Mouse (Mus musculus) midbrain, embryonic 11.5 days (tissue): ENCODE data around the gene Tlr6. TPM values are rescaled to one million over a fixed set of nuclear protein-coding genes. Genes with fewer than 3 reads are reported as not detected.

Experiments used
- ATAC-seq: fragments of 200-750 bp; cut with Nextera tagmentation; 2 replicates; pipeline ENCODE4 v1.8.0; 2017; ENCODE audit warnings: moderate TSS enrichment, moderate library complexity; ENCODE audit not compliant: low FRiP score
- DNase-seq: peaks from one replicate; pipeline ENCODE4 v3.0.0; 2015; ENCODE audit warnings: low spot score; ENCODE audit errors: missing footprints
- H3K27ac ChIP-seq: fragments of 300-500 bp; sonication (generic); 2 replicates; pipeline ENCODE4 v1.5.1; 2014; ENCODE audit warnings: low read depth, low read length
- H3K27me3 ChIP-seq: fragments of 300-500 bp; sonication (generic); 2 replicates; pipeline ENCODE4 v1.6.1; 2014; ENCODE audit warnings: mild to moderate bottlenecking, low read length, moderate library complexity, mixed read lengths; ENCODE audit not compliant: control insufficient read depth, insufficient read depth
- H3K36me3 ChIP-seq: fragments of 300-500 bp; sonication (generic); 2 replicates; pipeline ENCODE4 v1.6.1; 2014; ENCODE audit warnings: mild to moderate bottlenecking, low read length, moderate library complexity, mixed read lengths; ENCODE audit not compliant: control insufficient read depth, insufficient read depth
- H3K4me1 ChIP-seq: fragments of 300-500 bp; sonication (generic); 2 replicates; pipeline ENCODE4 v1.6.1; 2014; ENCODE audit warnings: low read length; ENCODE audit not compliant: control insufficient read depth, insufficient read depth
- H3K4me2 ChIP-seq: fragments of 300-500 bp; sonication (generic); 2 replicates; pipeline ENCODE4 v1.6.1; 2014; ENCODE audit warnings: mild to moderate bottlenecking, moderate library complexity
- H3K4me3 ChIP-seq: fragments of 300-500 bp; sonication (generic); 2 replicates; pipeline ENCODE4 v1.5.1; 2014; ENCODE audit warnings: low read depth, low read length
- H3K9ac ChIP-seq: fragments of 300-500 bp; sonication (generic); 2 replicates; pipeline ENCODE4 v1.6.1; 2014; ENCODE audit warnings: low read length
- H3K9me3 ChIP-seq: fragments of 300-500 bp; sonication (generic); 2 replicates; pipeline ENCODE4 v1.6.1; 2016; ENCODE audit warnings: low read length; ENCODE audit not compliant: control insufficient read depth
- WGBS: fragments of 180-500 bp; shearing (Covaris S2); extraction: QIAGEN DNeasy Blood & Tissue Kit; methylation state at CpG from one replicate; pipeline ENCODE4 v1.1.7; 2014; 5-methylcytosine and 5-hydroxymethylcytosine counted together
- polyA plus RNA-seq: library from polyadenylated mRNA; unstranded; fragments of >200 nt; fragmentation: Nextera tagmentation; extraction: Ambion mirVana; gene quantifications from 2 replicates; pipeline ENCODE4 v1.2.1, GENCODE M21; 2014

Gene Tlr6
- polyA plus RNA-seq, 1 experiment from 2014 or later, result 0.33 TPM

- Histone ChIP-seq H3K36me3 (no peaks in the 10 kb centered on the region), H3K4me3 (no peak overlapping the region), H3K9me3 (no peaks in the 10 kb centered on the region), H3K4me1 (no peaks in the 10 kb centered on the region), H3K9ac (no peak overlapping the region), H3K27me3 (no peaks in the 10 kb centered on the region), H3K27ac (no peak overlapping the region), H3K4me2 (no peak overlapping the region)
- 86% methylated on average over 8 of the region's 8 CpGs for WGBS
- DNase-seq (peak; percentile 10), ATAC-seq (no peak)
These were observed 5.0 kb downstream of the Tlr6 start for GRCm38 (mm10) chr5:64954931-64955330.

GRCm38 (mm10) chr5:64951486-64951885 lies 8.4 kb downstream of the Tlr6 start:
- no peaks in the 10 kb centered on the region for H3K36me3 ChIP-seq
- no peak overlapping the region for H3K4me2 ChIP-seq
- H3K27ac ChIP-seq, result no peak overlapping the region
- ATAC-seq (no peak), DNase-seq (no peak)
- H3K9ac ChIP-seq, result no peak overlapping the region
- no peaks in the 10 kb centered on the region for H3K27me3 ChIP-seq
- no peaks in the 10 kb centered on the region for H3K9me3 ChIP-seq
- H3K4me1 ChIP-seq, result no peaks in the 10 kb centered on the region
- 94% methylated on average over 5 of the region's 5 CpGs for WGBS
- no peak overlapping the region for H3K4me3 ChIP-seq

DNA sequence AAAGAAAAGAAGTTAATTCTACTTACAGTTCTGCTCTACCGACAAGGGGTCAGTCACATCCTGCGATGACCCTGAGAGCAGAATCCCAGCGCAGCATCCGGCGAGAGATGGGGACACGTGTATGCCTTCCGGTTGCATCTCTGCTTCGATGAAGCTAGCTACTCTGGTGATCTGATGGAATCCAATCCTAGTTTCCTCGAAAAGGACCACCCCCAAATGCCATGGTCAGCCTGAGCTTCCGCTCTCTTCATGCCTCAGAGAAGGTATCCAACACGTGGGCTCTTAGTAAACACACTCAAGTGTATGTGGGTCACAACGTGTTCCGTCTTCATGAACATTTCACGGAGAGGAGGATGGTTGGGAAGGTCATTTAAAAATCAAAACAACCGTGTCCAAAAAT lies 27.1 kb downstream of the Tlr6 start:
- Histone ChIP-seq H3K4me3 (no peak overlapping the region), H3K4me1 (no peaks in the 10 kb centered on the region), H3K9me3 (no peaks in the 10 kb centered on the region), H3K4me2 (no peak overlapping the region), H3K27me3 (no peaks in the 10 kb centered on the region), H3K9ac (no peak overlapping the region), H3K27ac (no peak overlapping the region), H3K36me3 (no peaks in the 10 kb centered on the region)
- ATAC-seq, result no peak
- WGBS, result 93% methylated on average over 15 of the region's 15 CpGs
- DNase-seq, result no peak

GRCm38 (mm10) chr5:64932215-64932614 lies 27.7 kb downstream of the Tlr6 start:
- Histone ChIP-seq H3K36me3 (no peaks in the 10 kb centered on the region), H3K27me3 (no peaks in the 10 kb centered on the region), H3K4me2 (no peak overlapping the region), H3K9ac (no peak overlapping the region), H3K27ac (no peak overlapping the region), H3K4me1 (no peaks in the 10 kb centered on the region), H3K4me3 (no peak overlapping the region), H3K9me3 (no peaks in the 10 kb centered on the region)
- whole genome bisulfite sequencing, result 70% methylated on average over 3 of the region's 3 CpGs
- ATAC-seq (no peak), DNase-seq (no peak)

DNA sequence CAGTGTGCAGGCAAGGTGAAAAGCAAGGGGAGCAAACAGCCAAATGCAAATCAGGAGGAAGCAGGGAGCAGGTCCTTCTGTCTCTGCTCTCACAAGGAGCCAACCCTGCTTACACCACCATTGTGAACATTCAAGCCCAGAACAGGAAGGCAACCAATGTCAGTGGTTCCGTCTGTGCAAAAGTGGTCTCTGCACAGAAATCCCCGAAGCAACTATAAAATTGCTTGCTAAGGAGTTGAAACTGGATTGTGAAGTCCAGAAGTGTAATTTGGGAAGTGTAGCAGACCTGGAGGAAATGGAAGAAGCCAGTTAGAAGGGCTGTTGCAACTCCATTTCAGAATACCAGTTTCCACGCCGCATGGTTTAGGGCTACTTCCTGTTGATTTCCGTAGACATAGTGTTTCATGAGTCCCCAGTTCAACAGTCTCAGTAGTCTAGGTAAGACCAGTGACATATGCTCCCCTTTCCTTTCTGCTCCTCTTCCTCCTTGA lies 37.0 kb downstream of the Tlr6 start:
- no peak overlapping the region for H3K9ac ChIP-seq
- H3K36me3 ChIP-seq, result no peaks in the 10 kb centered on the region
- no peak overlapping the region for H3K27ac ChIP-seq
- no peak for ATAC-seq
- DNase-seq, result no peak
- no peak overlapping the region for H3K4me2 ChIP-seq
- no peaks in the 10 kb centered on the region for H3K4me1 ChIP-seq
- no peak overlapping the region for H3K4me3 ChIP-seq
- WGBS, result 89% methylated on average over 5 of the region's 5 CpGs
- H3K9me3 ChIP-seq, result no peaks in the 10 kb centered on the region
- H3K27me3 ChIP-seq, result no peaks in the 10 kb centered on the region

DNA sequence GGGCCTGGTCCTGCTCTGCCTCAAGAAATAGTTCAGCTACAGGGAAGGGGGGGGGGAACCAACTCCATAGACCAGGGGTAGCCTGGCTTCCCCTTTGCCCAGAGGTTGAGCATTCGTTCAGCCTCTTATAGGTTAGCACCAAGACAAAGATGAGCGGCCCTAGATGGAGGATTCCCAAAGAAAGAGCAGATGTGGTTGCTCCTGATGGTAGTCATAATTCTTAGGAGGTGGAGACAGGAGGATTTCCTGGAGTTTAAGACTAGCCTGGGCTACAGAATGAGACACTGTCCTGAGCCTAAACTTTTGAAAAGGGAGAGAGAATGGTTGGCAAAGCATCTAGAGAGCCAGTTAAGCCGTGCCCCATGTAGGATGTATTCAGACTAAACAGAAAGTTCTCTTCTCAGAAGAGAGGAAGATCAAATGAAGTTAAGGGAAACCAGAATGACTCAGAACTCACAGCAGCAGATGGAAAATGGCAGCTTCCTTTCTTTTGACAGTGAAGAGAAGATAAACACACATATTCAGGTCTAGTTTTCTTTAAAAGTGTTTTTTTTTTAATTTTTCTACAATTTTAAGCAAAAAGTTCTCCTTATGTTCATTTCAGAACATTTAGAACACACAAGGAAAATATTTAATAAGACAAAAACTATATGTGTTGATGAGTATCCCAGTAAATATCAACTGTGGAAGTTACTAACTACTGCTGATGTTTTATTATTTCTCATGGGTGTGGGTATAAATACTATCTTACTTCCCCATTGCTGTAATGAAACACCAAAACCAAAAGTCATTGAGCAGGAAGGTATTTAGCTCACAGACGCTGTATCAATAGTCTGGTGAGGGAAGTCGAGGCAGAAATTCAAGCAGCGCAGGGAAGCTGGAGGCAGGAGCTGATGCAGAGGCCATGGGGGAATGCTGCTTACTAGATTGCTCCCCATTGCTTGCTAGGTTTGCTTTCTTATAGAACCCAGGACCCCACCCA lies 41.0 kb downstream of the Tlr6 start:
- no peaks in the 10 kb centered on the region for H3K36me3 ChIP-seq
- H3K9me3 ChIP-seq, result no peaks in the 10 kb centered on the region
- no peak overlapping the region for H3K9ac ChIP-seq
- H3K27ac ChIP-seq, result no peak overlapping the region
- H3K4me3 ChIP-seq, result no peak overlapping the region
- DNase-seq, result no peak
- WGBS, result 88% methylated on average over 6 of the region's 6 CpGs
- no peaks in the 10 kb centered on the region for H3K27me3 ChIP-seq
- no peaks in the 10 kb centered on the region for H3K4me1 ChIP-seq
- H3K4me2 ChIP-seq, result no peak overlapping the region
- ATAC-seq, result no peak

DNA sequence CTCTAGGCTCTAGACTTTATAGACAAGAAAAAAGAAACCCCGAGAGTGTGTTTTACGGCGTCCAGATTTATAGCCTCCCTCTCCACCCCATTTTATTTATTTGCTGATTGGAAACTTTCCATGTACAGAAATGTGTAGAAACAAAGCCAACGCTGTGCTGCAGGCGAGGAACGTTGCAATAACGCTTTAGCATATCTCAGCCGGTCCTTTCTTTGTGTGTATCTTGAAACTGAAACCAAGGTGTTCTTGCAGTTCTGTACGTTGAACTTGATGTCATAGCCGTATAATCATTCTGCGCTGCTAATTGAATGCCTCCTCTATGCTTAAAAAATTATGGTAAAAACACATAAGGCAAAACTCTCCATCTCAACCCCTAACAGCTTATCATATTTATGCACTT lies 42.2 kb downstream of the Tlr6 start:
- no peaks in the 10 kb centered on the region for H3K36me3 ChIP-seq
- no peak overlapping the region for H3K4me3 ChIP-seq
- WGBS, result 96% methylated on average over 11 of the region's 11 CpGs

GRCm38 (mm10) chr5:64917161-64917560 lies 42.7 kb downstream of the Tlr6 start:
- H3K36me3 ChIP-seq, result no peaks in the 10 kb centered on the region
- no peaks in the 10 kb centered on the region for H3K4me1 ChIP-seq
- H3K9me3 ChIP-seq, result no peaks in the 10 kb centered on the region
- no peaks in the 10 kb centered on the region for H3K27me3 ChIP-seq
- H3K9ac ChIP-seq, result no peak overlapping the region
- DNase-seq, result no peak
- ATAC-seq, result no peak
- no peak overlapping the region for H3K4me2 ChIP-seq
- H3K27ac ChIP-seq, result no peak overlapping the region
- WGBS, result 95% methylated on average over 9 of the region's 9 CpGs
- no peak overlapping the region for H3K4me3 ChIP-seq

More for the DNA sequence above, 42.2 kb downstream of the Tlr6 start:
- Histone ChIP-seq H3K4me1 (no peaks in the 10 kb centered on the region), H3K9ac (no peak overlapping the region), H3K4me2 (no peak overlapping the region), H3K27me3 (no peaks in the 10 kb centered on the region), H3K27ac (no peak overlapping the region), H3K9me3 (no peaks in the 10 kb centered on the region)
- DNase-seq, result no peak
- ATAC-seq, result no peak

GRCm38 (mm10) chr5:64908585-64909284 lies 51.2 kb downstream of the Tlr6 start:
- no peak overlapping the region for H3K4me2 ChIP-seq
- H3K9me3 ChIP-seq, result no peaks in the 10 kb centered on the region
- H3K27ac ChIP-seq, result no peak overlapping the region
- no peaks in the 10 kb centered on the region for H3K27me3 ChIP-seq
- no peaks in the 10 kb centered on the region for H3K4me1 ChIP-seq
- no peak overlapping the region for H3K4me3 ChIP-seq
- H3K9ac ChIP-seq, result no peak overlapping the region
- ATAC-seq (no peak), DNase-seq (no peak)
- H3K36me3 ChIP-seq, result no peaks in the 10 kb centered on the region
- 88% methylated on average over 6 of the region's 6 CpGs for WGBS
